Mouse (Mus musculus): Measurements from ENCODE around the gene Catsperd. TPM values are rescaled to one million over a fixed set of nuclear protein-coding genes. Genes with fewer than 3 reads are reported as not detected.

The Catsperd gene
- total and polyA plus RNA-seq, 3 experiments: 0.16 to 0.36 (median 0.21) TPM

DNA sequence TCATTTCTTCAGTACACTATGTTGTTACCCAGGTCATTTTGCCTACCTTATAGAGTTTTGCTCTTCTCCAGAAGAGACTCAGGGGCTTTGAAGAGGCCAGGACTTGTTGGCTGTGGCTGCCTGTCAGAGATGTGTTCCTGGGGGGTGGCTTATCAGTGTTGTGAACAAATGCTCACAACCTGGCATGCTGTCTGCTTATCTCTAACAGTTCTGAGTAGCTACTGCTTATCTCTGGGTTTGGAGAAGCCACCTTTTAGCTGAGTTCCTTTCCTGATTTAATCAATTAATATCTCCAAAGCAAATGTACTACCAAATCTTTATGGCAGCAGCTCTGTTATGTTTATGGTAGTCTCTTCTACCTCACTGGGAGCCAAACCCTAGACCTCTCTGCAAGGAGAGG lies 60.1 kb downstream of the Catsperd start:
- dilution Hi-C loops (cut with MboI; ENCODE audit: extremely low pct_ligation_motif_present, extremely low pct_unique_long_range_greater_than_20kb, low sequenced_read_pairs) (no loop called here), in situ Hi-C loops (cut with MboI; ENCODE audit: low pct_ligation_motif_present, low pct_unique_long_range_greater_than_20kb, low sequenced_read_pairs) (no loop called here)
- Histone ChIP-seq H3K4me1 (ENCODE audit: control insufficient read depth in 1 of 2, insufficient read depth in 2 of 2) (peaks cover 25 to 60% of the 10 kb centered on the region in 2 experiments), H3K9ac (ENCODE audit: insufficient read depth, low read depth) (no peak overlapping the region), H3K27ac (ENCODE audit: insufficient read depth, low read depth) (no peak overlapping the region), H3K9me3 (replicated peaks; ENCODE audit: low read length) (no peaks in the 10 kb centered on the region), H3K36me3 (replicated peaks in 1 of 2; ENCODE audit: control insufficient read depth in 1 of 2, insufficient read depth in 1 of 2, low read length in 1 of 2) (peaks cover 61 to 93% of the 10 kb centered on the region in 2 experiments), H3K4me2 (ENCODE audit: insufficient read depth, low read depth, poor library complexity, severe bottlenecking) (no peak overlapping the region), H3K4me3 (replicated peaks in 1 of 3; ENCODE audit: low read depth in 2 of 3, low read length in 2 of 3, poor library complexity in 1 of 3) (no peak overlapping the region), H3K27me3 (replicated peaks) (no peaks in the 10 kb centered on the region), H3K79me2 (replicated peaks; ENCODE audit: control insufficient read depth, extremely low read depth, insufficient read depth, poor library complexity, severe bottlenecking) (peaks cover 80% of the 10 kb centered on the region)
- TF ChIP-seq CTCF (conservative IDR thresholded peaks at IDR 0.05 in 1 of 2, IDR thresholded peaks at IDR 0.05 in 1 of 2; ENCODE audit: low read depth in 2 of 2, low read length in 2 of 2) (no peak), NELFE (IDR thresholded peaks at IDR 0.05; ENCODE audit: low read depth, low read length) (no peak)
- no peak for DNase-seq (ENCODE audit: extremely low read depth)

DNA sequence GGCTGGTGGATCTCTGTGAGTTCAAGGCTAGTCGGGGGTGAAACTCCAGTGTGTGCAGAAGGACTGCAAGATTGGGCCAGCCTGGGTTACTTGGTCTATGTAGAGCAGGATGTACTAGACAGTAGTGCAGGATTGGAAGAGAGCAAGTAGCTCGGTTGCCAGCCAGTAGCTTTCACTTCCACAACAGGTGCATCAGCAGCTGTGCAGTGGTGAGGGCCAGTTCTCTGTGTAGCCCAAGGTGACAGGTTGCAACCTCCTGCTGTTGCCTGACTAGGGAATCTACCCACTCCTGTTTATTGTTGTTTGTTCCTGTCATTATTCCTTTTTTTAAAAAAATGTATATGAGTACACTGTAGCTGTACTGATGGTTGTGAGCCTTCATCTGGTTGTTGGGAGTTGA lies 60.7 kb downstream of the Catsperd start:
- dilution Hi-C loops (cut with MboI; ENCODE audit: extremely low pct_ligation_motif_present, extremely low pct_unique_long_range_greater_than_20kb, low sequenced_read_pairs) (no loop called here), in situ Hi-C loops (cut with MboI; ENCODE audit: low pct_ligation_motif_present, low pct_unique_long_range_greater_than_20kb, low sequenced_read_pairs) (no loop called here)
- no peak overlapping the region for H3K9ac ChIP-seq (ENCODE audit: insufficient read depth, low read depth)
- TF ChIP-seq TCF12 (IDR thresholded peaks at IDR 0.05; ENCODE audit: low read depth, low read length) (peak; percentile 32; the same call in 1 of the 2 replicates), ETS1 (conservative IDR thresholded peaks at IDR 0.05; ENCODE audit: low read depth, low read length) (no peak), RCOR1 (conservative IDR thresholded peaks at IDR 0.05; ENCODE audit: low read depth, low read length) (no peak)
- no peaks in the 10 kb centered on the region for H3K27me3 ChIP-seq (replicated peaks)
- H3K79me2 ChIP-seq (replicated peaks; ENCODE audit: control insufficient read depth, extremely low read depth, insufficient read depth, poor library complexity, severe bottlenecking): peaks cover 75% of the 10 kb centered on the region
- peak; percentile 21 for DNase-seq (ENCODE audit: extremely low read depth)
- peaks cover 65 to 94% of the 10 kb centered on the region in 2 experiments for H3K36me3 ChIP-seq (replicated peaks in 1 of 2; ENCODE audit: control insufficient read depth in 1 of 2, insufficient read depth in 1 of 2, low read length in 1 of 2)
- H3K9me3 ChIP-seq (replicated peaks; ENCODE audit: low read length): no peaks in the 10 kb centered on the region
- no peak overlapping the region for H3K4me2 ChIP-seq (ENCODE audit: insufficient read depth, low read depth, poor library complexity, severe bottlenecking)
- no peak overlapping the region for H3K27ac ChIP-seq (ENCODE audit: insufficient read depth, low read depth)
- no peak overlapping the region for H3K4me3 ChIP-seq (replicated peaks in 1 of 3; ENCODE audit: low read depth in 2 of 3, low read length in 2 of 3, poor library complexity in 1 of 3)
- peaks cover 23 to 54% of the 10 kb centered on the region in 2 experiments for H3K4me1 ChIP-seq (ENCODE audit: control insufficient read depth in 1 of 2, insufficient read depth in 2 of 2)

DNA sequence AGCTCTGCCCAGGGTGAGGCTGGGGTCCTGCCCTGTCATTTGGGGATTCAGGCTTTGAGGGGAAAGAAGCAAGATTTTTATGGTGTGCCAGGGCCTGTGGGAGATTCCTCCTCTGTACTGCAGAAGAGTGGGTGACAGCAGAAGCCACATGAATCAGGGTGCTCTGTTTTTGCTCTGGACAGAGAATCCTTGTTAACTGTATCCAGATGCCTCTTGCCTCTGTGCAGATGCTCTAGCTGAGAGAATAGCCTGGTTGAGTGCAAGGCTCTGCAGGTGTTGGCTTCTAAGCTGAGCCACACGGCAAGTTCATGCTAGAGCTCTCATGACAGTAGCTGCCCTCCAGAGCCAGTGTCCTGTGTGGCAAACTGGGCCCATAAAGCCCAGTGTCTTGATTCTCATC lies 65.5 kb downstream of the Catsperd start:
- H3K27me3 ChIP-seq (replicated peaks): no peaks in the 10 kb centered on the region
- no peak overlapping the region for H3K4me3 ChIP-seq (replicated peaks in 1 of 3; ENCODE audit: low read depth in 2 of 3, low read length in 2 of 3, poor library complexity in 1 of 3)
- H3K9ac ChIP-seq (ENCODE audit: insufficient read depth, low read depth): no peak overlapping the region
- dilution Hi-C loops (cut with MboI; ENCODE audit: extremely low pct_ligation_motif_present, extremely low pct_unique_long_range_greater_than_20kb, low sequenced_read_pairs) (no loop called here), in situ Hi-C loops (cut with MboI; ENCODE audit: low pct_ligation_motif_present, low pct_unique_long_range_greater_than_20kb, low sequenced_read_pairs) (no loop called here)
- no peak overlapping the region for H3K4me2 ChIP-seq (ENCODE audit: insufficient read depth, low read depth, poor library complexity, severe bottlenecking)
- DNase-seq (ENCODE audit: extremely low read depth): no peak
- H3K79me2 ChIP-seq (replicated peaks; ENCODE audit: control insufficient read depth, extremely low read depth, insufficient read depth, poor library complexity, severe bottlenecking): peaks cover 36% of the 10 kb centered on the region
- H3K36me3 ChIP-seq (replicated peaks in 1 of 2; ENCODE audit: control insufficient read depth in 1 of 2, insufficient read depth in 1 of 2, low read length in 1 of 2): peaks cover 77 to 94% of the 10 kb centered on the region in 2 experiments
- H3K9me3 ChIP-seq (replicated peaks; ENCODE audit: low read length): no peaks in the 10 kb centered on the region
- no peak overlapping the region for H3K27ac ChIP-seq (ENCODE audit: insufficient read depth, low read depth)
- H3K4me1 ChIP-seq (ENCODE audit: control insufficient read depth in 1 of 2, insufficient read depth in 2 of 2): peaks cover 0 to 7% of the 10 kb centered on the region in 2 experiments; a peak in 2 of 4 replicates
- TF ChIP-seq ZMIZ1 (IDR thresholded peaks at IDR 0.05; ENCODE audit: low read depth, low read length): no peak
- TF ChIP-seq TCF12 (IDR thresholded peaks at IDR 0.05; ENCODE audit: low read depth, low read length): no peak
- TF ChIP-seq IRF4 (IDR thresholded peaks at IDR 0.05; ENCODE audit: low read depth, low read length): no peak
- TF ChIP-seq JUND (conservative IDR thresholded peaks at IDR 0.05; ENCODE audit: low read depth, low read length): no peak
- TF ChIP-seq POLR2AphosphoS2 (IDR thresholded peaks at IDR 0.05; ENCODE audit: low read depth, low read length): no peak
- no peak for TF ChIP-seq SIN3A (IDR thresholded peaks at IDR 0.05; ENCODE audit: low read length)
- no peak for TF ChIP-seq EP300 (IDR thresholded peaks at IDR 0.05; ENCODE audit: low read length)
- no peak for TF ChIP-seq ZKSCAN1 (IDR thresholded peaks at IDR 0.05; ENCODE audit: borderline replicate concordance, low read depth, low read length)
- no peak for TF ChIP-seq NELFE (IDR thresholded peaks at IDR 0.05; ENCODE audit: low read depth, low read length)
- TF ChIP-seq E2F4 (IDR thresholded peaks at IDR 0.05; ENCODE audit: insufficient replicate concordance, low read depth, low read length): no peak
- TF ChIP-seq ZNF384 (IDR thresholded peaks at IDR 0.05; ENCODE audit: low read depth, low read length): no peak
- TF ChIP-seq ETS1 (conservative IDR thresholded peaks at IDR 0.05; ENCODE audit: low read depth, low read length): no peak
- no peak for TF ChIP-seq CTCF (conservative IDR thresholded peaks at IDR 0.05 in 1 of 2, IDR thresholded peaks at IDR 0.05 in 1 of 2; ENCODE audit: low read depth in 2 of 2, low read length in 2 of 2)
- TF ChIP-seq UBTF (IDR thresholded peaks at IDR 0.05; ENCODE audit: low read depth, low read length): no peak
- TF ChIP-seq NRF1 (IDR thresholded peaks at IDR 0.05; ENCODE audit: low read depth, low read length): no peak
- no peak for TF ChIP-seq CHD2 (IDR thresholded peaks at IDR 0.05; ENCODE audit: low read length)
- no peak for TF ChIP-seq RAD21 (IDR thresholded peaks at IDR 0.05; ENCODE audit: low read depth, low read length)
- no peak for TF ChIP-seq CHD1 (IDR thresholded peaks at IDR 0.05; ENCODE audit: low read depth, low read length)
- no peak for TF ChIP-seq ZC3H11A (IDR thresholded peaks at IDR 0.05; ENCODE audit: low read depth, low read length)
